Mouse (Mus musculus) MEL (cell line): ENCODE measurements around the gene Zbtb18. TPM values are rescaled to one million over a fixed set of nuclear protein-coding genes. Genes with fewer than 3 reads are reported as not detected.

Experiments used
- DNase-seq: peaks from one replicate; pipeline ENCODE4 v3.0.0; 2011; ENCODE audit warnings: low read depth, low spot score
- H3K27ac ChIP-seq: 2 replicates; pipeline ENCODE4 v1.5.1; 2012; ENCODE audit warnings: low read depth, mild to moderate bottlenecking, control low read depth, low read length, moderate library complexity; ENCODE audit not compliant: control insufficient read depth
- H3K27me3 ChIP-seq, 2 experiments: fragments of 150-350 bp in 1 of 2; sonication (generic) in 1 of 2; 2 replicates each; pipeline ENCODE4 v1.6.1; 2012; ENCODE audit warnings: low read length in 2 of 2, mild to moderate bottlenecking in 2 of 2, improper control_type of control experiment in 1 of 2, moderate library complexity in 1 of 2; ENCODE audit not compliant: insufficient read depth in 2 of 2, control insufficient read depth in 1 of 2
- H3K36me3 ChIP-seq, 2 experiments: 2 replicates each; pipeline ENCODE4 v1.6.1; 2012 to 2014; ENCODE audit warnings: low read length in 2 of 2, improper control_type of control experiment in 1 of 2, inconsistent platforms in 1 of 2, mild to moderate bottlenecking in 1 of 2; ENCODE audit not compliant: insufficient read depth in 2 of 2, control insufficient read depth in 1 of 2
- H3K4me1 ChIP-seq, 2 experiments: fragments of 150-350 bp in 1 of 2; sonication (generic) in 1 of 2; 2 replicates each; pipeline ENCODE4 v1.6.1; 2012; ENCODE audit warnings: low read length in 2 of 2, improper control_type of control experiment in 1 of 2, mild to moderate bottlenecking in 1 of 2; ENCODE audit not compliant: insufficient read depth in 2 of 2, control insufficient read depth in 1 of 2
- H3K4me3 ChIP-seq, 2 experiments: fragments of 150-350 bp in 1 of 2; sonication (generic) in 1 of 2; 2 replicates each; pipeline ENCODE4 v1.5.1; 2012; ENCODE audit warnings: low read depth in 2 of 2, low read length in 2 of 2, mild to moderate bottlenecking in 2 of 2, moderate library complexity in 2 of 2, control low read depth in 1 of 2, improper control_type of control experiment in 1 of 2; ENCODE audit not compliant: control insufficient read depth in 1 of 2, insufficient read depth in 1 of 2
- H3K79me2 ChIP-seq: 2 replicates; pipeline ENCODE4 v1.6.1; 2012; ENCODE audit warnings: mild to moderate bottlenecking, low read length, moderate library complexity; ENCODE audit not compliant: control insufficient read depth, poor library complexity, insufficient read depth
- H3K9ac ChIP-seq: 2 replicates; pipeline ENCODE4 v1.6.1; 2012; ENCODE audit warnings: low read depth, mild to moderate bottlenecking, control low read depth, low read length, moderate library complexity; ENCODE audit not compliant: control insufficient read depth, poor library complexity, severe bottlenecking
- H3K9me3 ChIP-seq: fragments of 150-350 bp; sonication (generic); replicated peaks from 2 replicates; pipeline ENCODE4 v1.6.1; 2012; ENCODE audit warnings: mild to moderate bottlenecking, low read length, improper control_type of control experiment, moderate library complexity; ENCODE audit not compliant: insufficient read depth
- CTCF ChIP-seq, 3 experiments: IDR thresholded peaks in 2 of 3; conservative IDR thresholded peaks in 1 of 3; 2 replicates each; pipeline ENCODE4 v1.5.1; 2011 to 2012; ENCODE audit warnings: low read length in 3 of 3, low read depth in 2 of 3, mild to moderate bottlenecking in 2 of 3, improper control_type of control experiment in 1 of 3, inconsistent platforms in 1 of 3, mixed read lengths in 1 of 3, moderate library complexity in 1 of 3; ENCODE audit not compliant: control insufficient read depth in 1 of 3, insufficient read depth in 1 of 3, poor library complexity in 1 of 3, severe bottlenecking in 1 of 3
- ELF1 ChIP-seq: IDR thresholded peaks from 2 replicates; pipeline ENCODE4 v1.6.1; 2014; ENCODE audit warnings: low read depth, mild to moderate bottlenecking, inconsistent platforms, low read length, improper control_type of control experiment, moderate library complexity
- EP300 ChIP-seq, 2 experiments: IDR thresholded peaks; 2 replicates each; pipeline ENCODE4 v1.6.1; 2011; ENCODE audit warnings: improper control_type of control experiment in 2 of 2, low read length in 2 of 2, low read depth in 1 of 2, mild to moderate bottlenecking in 1 of 2
- ETS1 ChIP-seq: IDR thresholded peaks from 2 replicates; pipeline ENCODE4 v1.6.1; 2012; ENCODE audit warnings: low read depth, mild to moderate bottlenecking, inconsistent platforms, low read length, improper control_type of control experiment, moderate library complexity
- GATA1 ChIP-seq: IDR thresholded peaks from 2 replicates; pipeline ENCODE4 v1.6.1; 2011; ENCODE audit warnings: low read depth, low read length, improper control_type of control experiment
- HCFC1 ChIP-seq: IDR thresholded peaks from 2 replicates; pipeline ENCODE4 v1.6.1; 2012; ENCODE audit warnings: low read depth, mild to moderate bottlenecking, inconsistent platforms, low read length, improper control_type of control experiment, moderate library complexity
- KAT2A ChIP-seq: conservative IDR thresholded peaks from 2 replicates; pipeline ENCODE4 v1.6.1; 2012; ENCODE audit warnings: low read depth, low read length, improper control_type of control experiment, inconsistent platforms
- MAX ChIP-seq: IDR thresholded peaks from 2 replicates; pipeline ENCODE4 v1.6.1; 2011; ENCODE audit warnings: low read length, improper control_type of control experiment
- MAZ ChIP-seq: IDR thresholded peaks from 2 replicates; pipeline ENCODE4 v1.6.1; 2012; ENCODE audit warnings: low read depth, mild to moderate bottlenecking, inconsistent platforms, low read length, improper control_type of control experiment
- MEF2A ChIP-seq: IDR thresholded peaks from 2 replicates; pipeline ENCODE4 v1.6.1; 2014; ENCODE audit warnings: low read depth, mild to moderate bottlenecking, inconsistent platforms, low read length, improper control_type of control experiment; ENCODE audit not compliant: poor library complexity, insufficient replicate concordance, severe bottlenecking; ENCODE audit errors: extremely low read depth
- MXI1 ChIP-seq: IDR thresholded peaks from 2 replicates; pipeline ENCODE4 v1.6.1; 2011; ENCODE audit warnings: mild to moderate bottlenecking, low read depth, low read length, improper control_type of control experiment
- MYB ChIP-seq: IDR thresholded peaks from 2 replicates; pipeline ENCODE4 v1.6.1; 2011; ENCODE audit warnings: mild to moderate bottlenecking, low read depth, low read length, improper control_type of control experiment
- MYC ChIP-seq: IDR thresholded peaks from 2 replicates; pipeline ENCODE4 v1.6.1; 2011; ENCODE audit warnings: low read depth, mild to moderate bottlenecking, low read length, improper control_type of control experiment, moderate library complexity
- NELFE ChIP-seq: IDR thresholded peaks from 2 replicates; pipeline ENCODE4 v1.6.1; 2011; ENCODE audit warnings: low read depth, low read length, improper control_type of control experiment
- POLR2A ChIP-seq, 2 experiments: IDR thresholded peaks; 2 replicates each; pipeline ENCODE4 v1.6.1; 2011 to 2012; ENCODE audit warnings: low read length in 2 of 2, mild to moderate bottlenecking in 2 of 2, control low read depth in 1 of 2, improper control_type of control experiment in 1 of 2, low read depth in 1 of 2, moderate library complexity in 1 of 2; ENCODE audit not compliant: control insufficient read depth in 1 of 2, insufficient read depth in 1 of 2, poor library complexity in 1 of 2
- POLR2AphosphoS2 ChIP-seq: IDR thresholded peaks from 2 replicates; pipeline ENCODE4 v1.6.1; 2011; ENCODE audit warnings: low read length, improper control_type of control experiment
- RAD21 ChIP-seq: IDR thresholded peaks from 2 replicates; pipeline ENCODE4 v1.6.1; 2011; ENCODE audit warnings: mild to moderate bottlenecking, low read depth, low read length, improper control_type of control experiment
- SIN3A ChIP-seq: IDR thresholded peaks from 2 replicates; pipeline ENCODE4 v1.6.1; 2012; ENCODE audit warnings: low read length, improper control_type of control experiment, inconsistent platforms
- TCF12 ChIP-seq: IDR thresholded peaks from 2 replicates; pipeline ENCODE4 v1.6.1; 2014; ENCODE audit warnings: low read depth, mild to moderate bottlenecking, inconsistent platforms, low read length, improper control_type of control experiment, moderate library complexity
- USF1 ChIP-seq: IDR thresholded peaks from 2 replicates; pipeline ENCODE4 v1.6.1; 2014; ENCODE audit warnings: low read depth, mild to moderate bottlenecking, inconsistent platforms, low read length, improper control_type of control experiment, moderate library complexity
- ZKSCAN1 ChIP-seq: IDR thresholded peaks from 2 replicates; pipeline ENCODE4 v1.6.1; 2012; ENCODE audit warnings: low read depth, mild to moderate bottlenecking, inconsistent platforms, low read length, improper control_type of control experiment, moderate library complexity
- ZMIZ1 ChIP-seq: IDR thresholded peaks from 2 replicates; pipeline ENCODE4 v1.6.1; 2012; ENCODE audit warnings: low read depth, mild to moderate bottlenecking, inconsistent platforms, low read length, improper control_type of control experiment, moderate library complexity
- polyA plus RNA-seq, 2 experiments: library from polyadenylated mRNA; stranded (reverse) in 1 of 2; unstranded in 1 of 2; fragments of >175 nt in 1 of 2; fragments of >200 nt in 1 of 2; gene quantifications; 2 replicates each; pipeline versions ENCODE4 v1.2.1 to v1.2.4; 2012; ENCODE audit warnings: low replicate concordance in 2 of 2, low read depth in 1 of 2; ENCODE audit not compliant: insufficient read length in 2 of 2, insufficient read depth in 1 of 2, missing spikeins in 1 of 2
- total RNA-seq: library from RNA; depleted of rRNA; stranded (reverse); fragments of 300-350 nt; gene quantifications from 2 replicates; pipeline ENCODE4 v1.2.3, GENCODE M21; 2012

Zbtb18 gene
- total and polyA plus RNA-seq, 3 experiments, result 15.6 to 23.8 TPM; not detected in 1

DNA sequence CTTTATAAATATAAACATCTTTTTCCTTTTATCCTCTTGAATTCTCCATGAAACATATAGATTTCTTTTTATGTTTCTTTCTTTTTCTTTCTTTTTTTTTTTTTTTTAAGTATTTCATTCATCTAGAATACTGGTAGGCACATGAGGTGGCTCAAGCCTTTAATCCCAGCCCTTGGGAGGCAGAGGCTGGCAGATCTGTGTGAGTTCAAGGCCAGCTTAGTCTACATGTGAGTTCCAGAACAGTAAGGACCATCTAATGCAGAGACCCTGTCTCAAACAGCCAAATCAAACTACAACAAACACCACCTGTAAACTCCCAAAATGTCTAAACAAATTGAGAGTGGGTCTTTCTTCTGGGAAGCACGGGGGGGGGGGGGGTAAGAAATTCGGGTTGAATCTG is 1.7 kb upstream of the Zbtb18 start:
- peaks cover 20% of the 10 kb centered on the region for H3K79me2 ChIP-seq
- no peak for DNase-seq
- TF ChIP-seq KAT2A (no peak), USF1 (no peak), MAX (no peak), RAD21 (no peak), CTCF (IDR thresholded peaks at IDR 0.05 in 2 of 3, conservative IDR thresholded peaks at IDR 0.05 in 1 of 3; ENCODE audit: control insufficient read depth in 1 of 3, insufficient read depth in 1 of 3, low read depth in 2 of 3, low read length in 3 of 3, poor library complexity in 1 of 3, severe bottlenecking in 1 of 3) (no peak), SIN3A (no peak), ETS1 (no peak), EP300 (IDR thresholded peaks at IDR 0.05; ENCODE audit: low read depth in 1 of 2, low read length in 2 of 2) (no peak)
- no peak overlapping the region; a peak in 1 of 4 replicates for H3K4me3 ChIP-seq
- H3K36me3 ChIP-seq, result peaks cover 0 to 22% of the 10 kb centered on the region in 2 experiments; a peak in 2 of 4 replicates
- H3K9me3 ChIP-seq, result no peaks in the 10 kb centered on the region
- H3K27me3 ChIP-seq, result no peaks in the 10 kb centered on the region; a peak in 1 of 4 replicates
- no peak overlapping the region for H3K27ac ChIP-seq
- no peak overlapping the region for H3K9ac ChIP-seq
- peaks cover 6 to 16% of the 10 kb centered on the region in 2 experiments for H3K4me1 ChIP-seq

DNA sequence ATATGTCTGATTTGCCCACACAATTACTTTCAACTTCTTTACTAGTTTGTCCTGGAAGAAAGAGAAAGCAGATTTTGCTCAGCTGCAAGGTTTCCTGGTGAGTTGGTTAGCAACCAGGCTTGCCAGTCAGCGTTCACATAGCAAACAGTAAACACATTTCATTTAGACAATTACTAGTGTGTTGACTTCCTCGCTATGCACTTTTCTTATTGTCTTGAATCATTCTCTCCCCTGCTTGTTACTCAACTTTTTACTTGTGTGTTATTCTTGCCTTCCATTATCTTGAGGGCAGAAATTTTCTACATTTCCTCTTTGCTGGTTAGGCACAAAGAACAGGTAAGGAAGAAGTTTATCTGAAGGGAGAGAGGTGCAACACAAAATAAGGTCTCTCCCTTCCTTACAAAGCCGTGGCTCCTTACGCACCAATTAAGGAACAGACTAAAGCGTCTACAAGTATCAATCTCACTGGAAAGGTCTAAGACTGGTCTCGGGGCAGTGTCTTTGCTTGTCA is 1.1 kb upstream of the Zbtb18 start:
- TF ChIP-seq MYC, result peak; percentile 60
- TF ChIP-seq HCFC1, result 0 out of 2 replicates have a peak, but pooled peaks have one; percentile 35
- TF ChIP-seq SIN3A, result peak; percentile 76
- no peak for TF ChIP-seq ZMIZ1
- TF ChIP-seq EP300 (IDR thresholded peaks at IDR 0.05; ENCODE audit: low read depth in 1 of 2, low read length in 2 of 2), result 0 out of 4 replicates have a peak, but pooled peaks of 1 of the 2 experiments have one; percentile 29
- DNase-seq, result peak; percentile 76
- Histone ChIP-seq H3K9ac (peak overlapping the region; percentile 89), H3K79me2 (peaks cover 23% of the 10 kb centered on the region), H3K27ac (peak overlapping the region; percentile 83), H3K4me3 (peak overlapping the region; percentile 77 to 87), H3K27me3 (no peaks in the 10 kb centered on the region; a peak in 1 of 4 replicates), H3K9me3 (no peaks in the 10 kb centered on the region), H3K4me1 (peaks cover 6 to 20% of the 10 kb centered on the region in 2 experiments), H3K36me3 (peaks cover 0 to 27% of the 10 kb centered on the region in 2 experiments; a peak in 2 of 4 replicates)

DNA sequence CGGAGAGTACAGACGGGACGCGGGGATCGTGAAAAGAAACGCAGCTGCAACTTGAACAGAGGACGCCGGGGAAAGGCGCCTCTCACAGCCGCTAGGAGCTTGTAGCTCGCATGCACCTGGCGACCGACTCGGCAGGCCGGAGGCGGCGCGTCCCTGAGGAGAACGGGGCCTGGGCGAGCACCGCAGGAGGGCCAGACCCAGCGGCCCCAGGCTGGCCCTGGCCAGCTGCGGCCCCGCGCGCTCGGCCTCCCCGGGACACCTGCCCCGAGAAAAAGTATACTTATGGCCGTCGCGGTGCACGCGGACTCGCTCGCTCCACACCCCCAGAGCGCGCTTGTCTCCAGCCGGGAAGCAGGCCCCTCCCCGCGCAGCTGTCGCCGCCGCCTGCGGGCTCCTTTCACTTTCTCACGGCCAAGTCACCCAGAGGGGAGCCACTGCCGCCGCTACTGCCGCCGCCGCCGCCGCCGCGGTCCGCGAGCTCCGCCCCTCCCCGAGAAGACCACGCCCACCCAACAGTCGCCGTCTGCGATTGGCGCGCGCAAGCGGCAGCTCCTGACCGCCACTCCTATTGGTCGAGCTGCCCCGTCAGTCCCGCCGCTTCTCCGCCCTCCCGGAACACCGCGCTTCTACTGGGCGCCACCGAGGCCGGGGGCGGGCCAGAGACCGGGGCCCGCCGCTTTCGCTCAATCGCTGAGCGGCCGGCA is 507 bp upstream of the Zbtb18 start:
- peaks cover 0 to 24% of the 10 kb centered on the region in 2 experiments; a peak in 3 of 4 replicates for H3K36me3 ChIP-seq
- peak overlapping the region; percentile 77 to 87 for H3K4me3 ChIP-seq
- peaks cover 6 to 21% of the 10 kb centered on the region in 2 experiments for H3K4me1 ChIP-seq
- no peak for TF ChIP-seq MEF2A
- peak; percentile 33; the same call in 1 of the 2 replicates for TF ChIP-seq POLR2AphosphoS2
- no peak for TF ChIP-seq ZKSCAN1
- peak; percentile 46 for TF ChIP-seq NELFE
- TF ChIP-seq HCFC1, result peak; percentile 46; the same call in 1 of the 2 replicates
- TF ChIP-seq GATA1, result no peak
- TF ChIP-seq TCF12, result peak; percentile 48; the same call in 1 of the 2 replicates
- TF ChIP-seq EP300 (IDR thresholded peaks at IDR 0.05; ENCODE audit: low read depth in 1 of 2, low read length in 2 of 2), result no peak
- peak; percentile 63; the same call in 1 of the 2 replicates for TF ChIP-seq MAZ
- peak; percentile 43; the same call in 1 of the 2 replicates for TF ChIP-seq ELF1
- TF ChIP-seq POLR2A (IDR thresholded peaks at IDR 0.05; ENCODE audit: control insufficient read depth in 1 of 2, insufficient read depth in 1 of 2, low read depth in 1 of 2, low read length in 2 of 2, poor library complexity in 1 of 2), result peak; percentile 67 to 75
- TF ChIP-seq MXI1, result peak; percentile 74; the same call in 1 of the 2 replicates
- peak; percentile 58 for TF ChIP-seq ETS1
- peak; percentile 44; the same call in 1 of the 2 replicates for TF ChIP-seq ZMIZ1
- peak; percentile 11; the same call in 1 of the 2 replicates for TF ChIP-seq MAX
- TF ChIP-seq SIN3A, result peak; percentile 13; the same call in 1 of the 2 replicates
- no peak for TF ChIP-seq MYB
- peak; percentile 96 for DNase-seq
- H3K9ac ChIP-seq, result peak overlapping the region; percentile 89
- H3K27ac ChIP-seq, result peak overlapping the region; percentile 83
- no peaks in the 10 kb centered on the region for H3K9me3 ChIP-seq
- peaks cover 23% of the 10 kb centered on the region for H3K79me2 ChIP-seq
- H3K27me3 ChIP-seq, result no peaks in the 10 kb centered on the region; a peak in 1 of 4 replicates
